Mouse (Mus musculus): ENCODE measurements around the gene Slco1a4.

GRCm38 (mm10) chr6:141797837-141798236 is 58.2 kb downstream of the Slco1a4 start:
- TF ChIP-seq CTCF (conservative IDR thresholded peaks at IDR 0.05; ENCODE audit: insufficient read depth, insufficient read length, low read depth, low read length) (peak; percentile 60), POLR2A (IDR thresholded peaks at IDR 0.05; ENCODE audit: low read depth, low read length) (no peak)
